Mouse (Mus musculus) midbrain, embryonic 12.5 days (tissue): ENCODE measurements at regions not wholly inside any gene's neighbourhood (a gene's known extent, or its start where the extent isn't known, plus 50 kb on each side); places are given as distances from the start of the nearest gene placed in this dataset.

Experiments used
- ATAC-seq: fragments of 200-750 bp; cut with Nextera tagmentation; 2 replicates; pipeline ENCODE4 v1.8.0; 2017; ENCODE audit warnings: low read depth, moderate TSS enrichment, moderate library complexity; ENCODE audit not compliant: low FRiP score
- H3K27ac ChIP-seq: fragments of 300-500 bp; sonication (generic); replicated peaks from 2 replicates; pipeline ENCODE4 v1.5.1; 2016; ENCODE audit warnings: mild to moderate bottlenecking
- H3K27me3 ChIP-seq: fragments of 300-500 bp; sonication (generic); 2 replicates; pipeline ENCODE4 v1.6.1; 2016; ENCODE audit warnings: mild to moderate bottlenecking
- H3K36me3 ChIP-seq: fragments of 300-500 bp; sonication (generic); 2 replicates; pipeline ENCODE4 v1.6.1; 2016
- H3K4me1 ChIP-seq: fragments of 300-500 bp; sonication (generic); 2 replicates; pipeline ENCODE4 v1.6.1; 2016
- H3K4me2 ChIP-seq: fragments of 300-500 bp; sonication (generic); replicated peaks from 2 replicates; pipeline ENCODE4 v1.6.1; 2016; ENCODE audit warnings: mild to moderate bottlenecking, moderate library complexity
- H3K4me3 ChIP-seq: fragments of 300-500 bp; sonication (generic); 2 replicates; pipeline ENCODE4 v1.5.1; 2016; ENCODE audit warnings: mild to moderate bottlenecking
- H3K9ac ChIP-seq: fragments of 300-500 bp; sonication (generic); replicated peaks from 2 replicates; pipeline ENCODE4 v1.6.1; 2016; ENCODE audit warnings: mild to moderate bottlenecking, moderate library complexity
- H3K9me3 ChIP-seq: fragments of 300-500 bp; sonication (generic); 2 replicates; pipeline ENCODE4 v1.6.1; 2016; ENCODE audit warnings: mild to moderate bottlenecking
- WGBS: fragments of 180-500 bp; shearing (Covaris S2); methylation state at CpG from one replicate; pipeline ENCODE4 v1.1.7; 2016; 5-methylcytosine and 5-hydroxymethylcytosine counted together

- no peak for ATAC-seq
- Histone ChIP-seq H3K4me1 (no peaks in the 10 kb centered on the region), H3K4me3 (no peak overlapping the region), H3K9ac (no peak overlapping the region), H3K4me2 (no peak overlapping the region), H3K27ac (no peak overlapping the region), H3K27me3 (no peaks in the 10 kb centered on the region), H3K36me3 (no peaks in the 10 kb centered on the region), H3K9me3 (no peaks in the 10 kb centered on the region)
- WGBS, result 76% methylated on average over 3 of the region's 3 CpGs
Observed at GRCm38 (mm10) chr3:79996803-79997202, 112.5 kb downstream of the Fam198b start.

GRCm38 (mm10) chr3:80002335-80002734 lies 118.0 kb downstream of the Fam198b start:
- no peak for ATAC-seq
- H3K4me2 ChIP-seq, result no peak overlapping the region
- H3K9me3 ChIP-seq, result no peaks in the 10 kb centered on the region
- H3K4me1 ChIP-seq, result no peaks in the 10 kb centered on the region
- WGBS, result 54% methylated on average over 6 of the region's 6 CpGs
- H3K36me3 ChIP-seq, result no peaks in the 10 kb centered on the region
- H3K27me3 ChIP-seq, result no peaks in the 10 kb centered on the region
- no peak overlapping the region for H3K9ac ChIP-seq
- H3K4me3 ChIP-seq, result no peak overlapping the region
- H3K27ac ChIP-seq, result no peak overlapping the region

- Histone ChIP-seq H3K27ac (no peak overlapping the region), H3K9ac (no peak overlapping the region), H3K4me2 (no peak overlapping the region), H3K4me1 (no peaks in the 10 kb centered on the region), H3K9me3 (no peaks in the 10 kb centered on the region), H3K4me3 (no peak overlapping the region), H3K27me3 (no peaks in the 10 kb centered on the region), H3K36me3 (no peaks in the 10 kb centered on the region)
- ATAC-seq, result no peak
- WGBS, result 73% methylated on average over 5 of the region's 5 CpGs
Observed at GRCm38 (mm10) chr3:80003300-80004090, 119.2 kb downstream of the Fam198b start.

GRCm38 (mm10) chr3:80004556-80004955 lies 120.2 kb downstream of the Fam198b start:
- Histone ChIP-seq H3K9ac (no peak overlapping the region), H3K4me1 (no peaks in the 10 kb centered on the region), H3K27me3 (no peaks in the 10 kb centered on the region), H3K4me2 (no peak overlapping the region), H3K27ac (no peak overlapping the region), H3K36me3 (no peaks in the 10 kb centered on the region), H3K9me3 (no peaks in the 10 kb centered on the region), H3K4me3 (no peak overlapping the region)
- no peak for ATAC-seq
- WGBS, result 91% methylated on average over 3 of the region's 3 CpGs

GRCm38 (mm10) chr3:80004966-80005365 lies 120.6 kb downstream of the Fam198b start:
- H3K9ac ChIP-seq, result no peak overlapping the region
- 93% methylated on average over 3 of the region's 3 CpGs for WGBS
- H3K27ac ChIP-seq, result no peak overlapping the region
- H3K9me3 ChIP-seq, result no peaks in the 10 kb centered on the region
- no peaks in the 10 kb centered on the region for H3K27me3 ChIP-seq
- H3K4me1 ChIP-seq, result no peaks in the 10 kb centered on the region
- no peak overlapping the region for H3K4me3 ChIP-seq
- ATAC-seq, result no peak
- no peaks in the 10 kb centered on the region for H3K36me3 ChIP-seq
- H3K4me2 ChIP-seq, result no peak overlapping the region

- no peak overlapping the region for H3K9ac ChIP-seq
- H3K9me3 ChIP-seq, result no peaks in the 10 kb centered on the region
- H3K4me3 ChIP-seq, result no peak overlapping the region
- no peak overlapping the region for H3K4me2 ChIP-seq
- H3K4me1 ChIP-seq, result no peaks in the 10 kb centered on the region
- H3K27ac ChIP-seq, result no peak overlapping the region
- H3K36me3 ChIP-seq, result no peaks in the 10 kb centered on the region
- no peak for ATAC-seq
- H3K27me3 ChIP-seq, result no peaks in the 10 kb centered on the region
- WGBS, result 90% methylated on average over 5 of the region's 5 CpGs
Observed at GRCm38 (mm10) chr3:80005371-80005770, 121.0 kb downstream of the Fam198b start.

- Histone ChIP-seq H3K9ac (no peak overlapping the region), H3K27me3 (no peaks in the 10 kb centered on the region), H3K4me1 (no peaks in the 10 kb centered on the region), H3K4me3 (no peak overlapping the region), H3K9me3 (no peaks in the 10 kb centered on the region), H3K27ac (no peak overlapping the region), H3K4me2 (no peak overlapping the region), H3K36me3 (no peaks in the 10 kb centered on the region)
- ATAC-seq, result no peak
- WGBS, result 87% methylated on average over 5 of the region's 5 CpGs
Observed at GRCm38 (mm10) chr3:80006263-80006662, 121.9 kb downstream of the Fam198b start.

- Histone ChIP-seq H3K27ac (no peak overlapping the region), H3K4me1 (no peaks in the 10 kb centered on the region), H3K27me3 (no peaks in the 10 kb centered on the region), H3K9ac (no peak overlapping the region), H3K4me3 (no peak overlapping the region), H3K9me3 (no peaks in the 10 kb centered on the region), H3K36me3 (no peaks in the 10 kb centered on the region), H3K4me2 (no peak overlapping the region)
- WGBS, result 75% methylated on average over 4 of the region's 4 CpGs
- ATAC-seq, result no peak
Observed at GRCm38 (mm10) chr3:80007006-80007405, 122.7 kb downstream of the Fam198b start.

- no peak overlapping the region for H3K4me3 ChIP-seq
- no peaks in the 10 kb centered on the region for H3K27me3 ChIP-seq
- H3K9me3 ChIP-seq, result no peaks in the 10 kb centered on the region
- no peak overlapping the region for H3K9ac ChIP-seq
- H3K4me1 ChIP-seq, result no peaks in the 10 kb centered on the region
- no peak for ATAC-seq
- H3K36me3 ChIP-seq, result no peaks in the 10 kb centered on the region
- no peak overlapping the region for H3K4me2 ChIP-seq
- 89% methylated on average over 1 of the region's 1 CpGs for WGBS
- H3K27ac ChIP-seq, result no peak overlapping the region
Observed at GRCm38 (mm10) chr3:80009275-80009674, 124.9 kb downstream of the Fam198b start.

GRCm38 (mm10) chr3:80025795-80026194 lies 141.5 kb downstream of the Fam198b start:
- Histone ChIP-seq H3K4me3 (no peak overlapping the region), H3K9ac (no peak overlapping the region), H3K27ac (no peak overlapping the region), H3K36me3 (no peaks in the 10 kb centered on the region), H3K27me3 (no peaks in the 10 kb centered on the region), H3K4me2 (no peak overlapping the region), H3K9me3 (no peaks in the 10 kb centered on the region), H3K4me1 (no peaks in the 10 kb centered on the region)
- no peak for ATAC-seq
- WGBS, result 92% methylated on average over 1 of the region's 1 CpGs

GRCm38 (mm10) chr3:80033071-80033470 lies 148.7 kb downstream of the Fam198b start:
- Histone ChIP-seq H3K9ac (no peak overlapping the region), H3K27me3 (no peaks in the 10 kb centered on the region), H3K4me1 (no peaks in the 10 kb centered on the region), H3K4me2 (no peak overlapping the region), H3K27ac (no peak overlapping the region), H3K9me3 (no peaks in the 10 kb centered on the region), H3K4me3 (no peak overlapping the region), H3K36me3 (no peaks in the 10 kb centered on the region)
- no peak for ATAC-seq
- 81% methylated on average over 3 of the region's 3 CpGs for WGBS

GRCm38 (mm10) chr3:80038553-80039129 lies 154.3 kb downstream of the Fam198b start:
- WGBS, result 84% methylated on average over 11 of the region's 11 CpGs
- Histone ChIP-seq H3K4me1 (no peaks in the 10 kb centered on the region), H3K9ac (no peak overlapping the region), H3K36me3 (no peaks in the 10 kb centered on the region), H3K4me2 (no peak overlapping the region), H3K9me3 (no peaks in the 10 kb centered on the region), H3K4me3 (no peak overlapping the region), H3K27me3 (no peaks in the 10 kb centered on the region), H3K27ac (no peak overlapping the region)
- ATAC-seq, result no peak
